Mouse (Mus musculus): ENCODE data around the gene Krtdap.
"Not testable (repeated sequence)": the region's sequence is repeated elsewhere in the genome, so short reads cannot be mapped to it uniquely, and the experiment has no call there.

The Krtdap gene

DNA sequence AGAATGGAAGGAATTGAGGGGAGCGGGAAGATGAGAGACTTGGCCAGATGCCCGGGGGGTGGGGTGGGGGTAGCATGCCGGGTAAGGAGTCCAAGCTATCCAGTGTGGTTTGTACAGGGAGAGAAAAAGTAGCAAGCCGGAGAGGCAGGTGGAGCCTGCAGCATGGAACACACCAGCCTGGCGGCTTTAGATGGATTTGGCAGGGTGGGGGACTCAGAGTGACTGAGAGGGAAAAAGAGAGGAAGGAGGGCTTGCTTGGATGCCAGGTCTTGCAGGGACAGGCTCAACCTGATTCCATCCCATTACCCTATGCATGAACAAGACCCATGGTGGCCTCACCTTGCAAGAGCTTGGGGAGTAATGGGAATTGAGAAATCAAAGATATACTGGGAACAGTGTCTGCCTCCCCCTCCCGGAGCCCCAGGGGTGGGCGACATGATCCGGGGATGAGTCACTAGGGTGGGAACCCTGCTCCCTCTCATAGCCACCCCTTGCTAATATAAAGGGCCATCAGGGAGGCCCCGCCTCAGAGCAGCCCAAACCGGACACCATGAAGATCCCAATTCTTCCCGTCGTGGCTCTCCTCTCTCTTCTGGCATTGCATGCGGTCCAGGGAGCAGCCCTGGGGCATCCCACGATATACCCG lies at the start of gene Krtdap:
Gene Krtdap (plus strand): TSS at position 520 of the 646 bp plus-strand sequence.
- no peak for DNase-seq (ENCODE audit: low read depth, low spot score)

GRCm38 (mm10) chr7:30742570-30742969 lies 45.1 kb upstream of the Krtdap start:
- not testable (repeated sequence) for DNase-seq (ENCODE audit: low read depth, low spot score)

- DNase-seq (ENCODE audit: low read depth, low spot score) = not testable (repeated sequence)
Observed at GRCm38 (mm10) chr7:30743617-30744016, 44.1 kb upstream of the Krtdap start, which contains the start of gene Gapdhs. Gene Gapdhs, minus strand, starts transcription at chr7:30743681.

DNA sequence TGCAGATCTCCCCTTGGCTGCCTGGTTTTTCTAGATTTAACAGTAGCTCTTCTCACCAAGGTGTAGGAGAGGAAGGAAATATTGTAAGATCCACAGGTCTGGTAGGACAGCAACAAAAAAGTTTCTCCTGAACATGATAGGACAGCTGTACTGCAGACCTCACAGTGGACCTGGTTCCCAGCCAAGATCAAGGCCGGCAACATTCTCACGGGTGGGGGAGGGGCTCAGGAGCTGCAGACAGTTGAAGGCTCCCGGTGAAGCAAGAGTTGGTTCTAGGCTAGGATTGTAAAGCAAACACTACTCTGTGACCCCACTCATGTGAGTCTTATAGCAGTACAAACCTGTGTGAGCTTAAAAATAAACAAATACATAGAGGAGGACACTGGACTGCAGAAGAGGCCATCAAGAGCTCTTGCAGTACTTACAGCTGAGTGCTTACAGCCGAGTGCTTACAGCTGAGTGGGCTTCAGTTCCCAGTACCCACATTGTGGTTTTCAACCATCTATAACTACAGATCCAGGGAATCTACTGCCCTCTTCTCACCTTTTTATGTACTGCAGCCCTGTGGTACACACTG lies 43.6 kb upstream of the Krtdap start:
- no peak for DNase-seq (ENCODE audit: low read depth, low spot score)

GRCm38 (mm10) chr7:30747525-30748204 lies 40.0 kb upstream of the Krtdap start:
- DNase-seq (ENCODE audit: low read depth, low spot score) = no peak

- DNase-seq (ENCODE audit: low read depth, low spot score) = no peak
Observed at GRCm38 (mm10) chr7:30749824-30750606, 37.7 kb upstream of the Krtdap start.

- DNase-seq (ENCODE audit: low read depth, low spot score) = no peak
Observed at GRCm38 (mm10) chr7:30751086-30751669, 36.5 kb upstream of the Krtdap start, which contains the start of gene Sbsn. Gene Sbsn, plus strand, starts transcription at chr7:30751471.

- no peak for DNase-seq (ENCODE audit: low read depth, low spot score)
Observed at GRCm38 (mm10) chr7:30757001-30757400, 30.7 kb upstream of the Krtdap start.

DNA sequence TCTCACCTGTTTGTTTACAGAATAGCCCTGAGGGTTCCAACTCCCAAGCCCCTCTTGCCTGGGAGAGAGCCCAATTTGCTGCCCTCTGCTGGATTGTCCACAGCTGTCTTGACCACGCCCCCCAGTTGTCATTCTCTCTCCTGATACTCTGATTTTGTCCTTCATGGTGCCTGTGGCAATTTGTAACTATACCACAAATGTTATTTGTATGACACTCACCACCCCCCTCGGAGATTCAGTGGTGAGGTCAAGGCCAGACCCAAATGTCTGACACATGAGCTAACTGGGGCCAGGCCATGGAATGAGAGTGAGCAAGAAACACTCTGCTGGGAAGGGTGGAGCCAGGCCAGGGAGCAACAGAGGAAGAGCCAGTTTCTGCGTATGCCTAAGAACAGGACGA lies 28.8 kb upstream of the Krtdap start:
- no peak for DNase-seq (ENCODE audit: low read depth, low spot score)

DNA sequence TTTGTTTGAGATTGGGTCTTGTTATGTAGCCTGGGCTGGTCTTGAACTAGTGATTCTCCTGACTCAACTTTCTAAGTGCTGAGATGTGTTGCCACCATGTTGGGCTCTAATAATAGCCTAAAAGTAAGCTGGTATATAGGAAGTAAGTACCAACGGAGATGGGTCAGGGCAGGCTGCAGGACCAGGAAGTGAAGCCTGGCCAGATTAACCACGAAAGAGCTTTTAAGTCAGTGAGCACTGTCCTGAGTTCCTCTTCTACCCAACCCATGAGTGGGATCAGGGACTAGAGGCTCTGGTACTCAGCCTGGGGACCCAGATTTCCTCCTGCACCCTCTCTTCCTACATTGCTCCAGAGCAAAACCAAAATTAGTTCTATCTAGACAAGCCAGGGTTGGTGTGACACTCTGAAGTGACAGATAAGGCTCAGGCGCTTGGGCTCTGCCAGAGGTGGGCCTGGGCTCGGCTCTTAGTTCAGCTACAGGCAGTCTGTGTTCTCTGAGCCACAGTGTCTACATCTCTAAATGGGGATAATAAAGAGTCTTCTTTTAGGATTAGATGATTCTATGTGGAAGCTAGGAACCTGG lies 25.8 kb upstream of the Krtdap start:
- no peak for DNase-seq (ENCODE audit: low read depth, low spot score)

GRCm38 (mm10) chr7:30763456-30763855 lies 24.2 kb upstream of the Krtdap start, which contains the start of gene Dmkn:
Gene Dmkn, plus strand, starts transcription at chr7:30763756.
- no peak for DNase-seq (ENCODE audit: low read depth, low spot score)

- DNase-seq (ENCODE audit: low read depth, low spot score) = no peak
Observed at GRCm38 (mm10) chr7:30765173-30765572, 22.5 kb upstream of the Krtdap start.

DNA sequence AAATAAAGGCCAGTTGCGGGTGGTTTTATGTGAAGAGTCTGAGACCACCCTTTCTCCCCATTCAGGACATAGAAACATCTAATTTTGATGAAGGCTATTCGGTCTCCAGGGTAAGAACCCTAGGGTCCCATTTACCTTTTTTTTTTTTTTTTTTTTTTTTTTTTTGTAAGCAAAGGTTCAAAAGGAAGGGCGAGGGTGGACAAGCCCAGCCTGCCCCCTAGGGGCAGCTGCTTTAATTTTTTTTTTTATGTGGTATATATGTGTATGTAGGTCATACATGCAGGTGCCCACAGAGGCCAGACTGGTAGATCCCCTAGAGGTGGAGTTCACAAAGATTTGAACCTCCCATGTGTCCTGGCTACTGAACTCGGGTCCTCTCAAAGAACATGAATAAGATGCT lies 21.3 kb upstream of the Krtdap start:
- DNase-seq (ENCODE audit: low read depth, low spot score) = no peak

DNA sequence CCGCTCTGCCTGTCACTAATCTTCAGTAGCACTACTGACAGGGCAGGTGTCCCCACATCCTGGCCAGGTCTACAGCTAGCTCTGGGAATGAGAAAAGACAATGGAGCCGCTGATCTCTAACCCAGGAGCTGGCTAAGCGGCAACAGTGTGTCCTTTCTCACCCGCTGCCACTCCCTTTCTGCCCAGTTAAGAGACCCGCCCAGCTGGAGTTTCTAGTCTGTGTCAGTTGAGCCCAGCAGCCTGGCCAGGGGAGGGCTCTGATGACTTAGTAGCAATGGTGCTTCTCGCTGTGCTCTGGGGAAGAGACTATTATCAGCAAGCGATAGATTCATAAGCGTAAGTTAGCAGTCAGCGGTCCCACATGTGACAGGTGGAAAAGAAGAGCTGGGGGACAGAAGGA lies 18.5 kb upstream of the Krtdap start:
- no peak for DNase-seq (ENCODE audit: low read depth, low spot score)

DNA sequence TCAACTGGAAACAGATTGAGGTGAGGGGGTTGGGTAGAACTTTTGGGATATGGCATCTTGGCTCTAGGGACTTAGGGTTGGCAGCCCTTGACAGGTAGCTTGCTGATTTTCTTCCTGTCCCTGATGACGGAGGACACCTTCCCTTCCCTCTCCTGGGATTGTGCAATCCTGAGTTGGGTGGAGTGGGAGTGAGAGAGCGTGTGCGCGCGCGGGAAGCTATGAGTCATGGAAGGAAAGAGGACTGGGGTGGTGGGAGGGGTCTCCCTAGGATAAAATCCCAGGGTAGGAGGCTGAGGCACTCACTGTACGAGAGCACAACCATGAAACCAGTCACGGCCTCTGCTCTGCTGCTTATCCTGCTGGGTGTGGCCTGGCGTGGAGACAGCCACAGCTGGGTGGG lies 11.6 kb upstream of the Krtdap start:
- DNase-seq (ENCODE audit: low read depth, low spot score) = no peak

GRCm38 (mm10) chr7:30777081-30777579 lies 10.6 kb upstream of the Krtdap start:
- no peak for DNase-seq (ENCODE audit: low read depth, low spot score)

GRCm38 (mm10) chr7:30777911-30778310 lies 9.8 kb upstream of the Krtdap start:
- DNase-seq (ENCODE audit: low read depth, low spot score) = no peak

- DNase-seq (ENCODE audit: low read depth, low spot score) = no peak
Observed at GRCm38 (mm10) chr7:30781792-30782191, 5.9 kb upstream of the Krtdap start.

DNA sequence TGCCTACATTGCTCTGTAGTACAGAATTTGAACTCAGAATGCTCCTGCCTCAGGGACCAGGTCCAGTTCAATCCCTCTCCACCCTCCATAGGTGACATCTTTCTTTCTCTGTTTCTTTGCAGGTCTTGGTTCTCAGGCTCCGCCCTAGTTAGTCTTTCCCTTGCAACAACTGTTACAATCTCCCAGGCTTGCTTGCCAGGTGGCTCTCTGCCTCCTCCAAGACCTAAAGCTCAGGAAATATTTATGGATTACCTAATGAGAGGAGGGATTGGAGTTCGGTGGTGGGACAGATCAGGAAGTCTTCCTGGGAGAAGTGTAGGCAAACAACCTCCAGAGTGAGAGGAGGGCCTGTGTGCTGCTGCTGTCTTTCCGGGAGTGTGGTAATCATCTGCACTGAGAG lies 5.0 kb upstream of the Krtdap start:
- DNase-seq (ENCODE audit: low read depth, low spot score) = no peak

- no peak for DNase-seq (ENCODE audit: low read depth, low spot score)
Observed at GRCm38 (mm10) chr7:30785154-30785553, 2.5 kb upstream of the Krtdap start.
